Mouse (Mus musculus) cerebellum, postnatal 10 days (tissue): ENCODE results near the gene Rap2a.

Source experiments
- DNase-seq, 2 experiments: peaks; one replicate each; pipeline ENCODE4 v3.0.0; 2021; ENCODE audit warnings: mixed read lengths in 2 of 2

The Rap2a gene

GRCm38 (mm10) chr14:120477982-120478568 is at the start of gene Rap2a:
Rap2a (plus strand) TSS chr14:120478444.
- peak; percentile 97 to 98 for DNase-seq

- no peak for DNase-seq
Measured at GRCm38 (mm10) chr14:120428497-120428896, 49.7 kb upstream of the Rap2a start.

GRCm38 (mm10) chr14:120432773-120433172 is 45.5 kb upstream of the Rap2a start:
- peak; percentile 38 to 50 for DNase-seq

GRCm38 (mm10) chr14:120433931-120434398 is 44.3 kb upstream of the Rap2a start:
- DNase-seq, result peak; percentile 31 to 38

- no peak for DNase-seq
Measured at GRCm38 (mm10) chr14:120434831-120435230, 43.4 kb upstream of the Rap2a start.

GRCm38 (mm10) chr14:120440716-120441115 is 37.5 kb upstream of the Rap2a start:
- no peak for DNase-seq

- DNase-seq, result peak in 1 of 2 experiments; percentile 31
Measured at GRCm38 (mm10) chr14:120441256-120441655, 37.0 kb upstream of the Rap2a start.

- no peak for DNase-seq
Measured at GRCm38 (mm10) chr14:120441836-120442235, 36.4 kb upstream of the Rap2a start.

GRCm38 (mm10) chr14:120454221-120454620 is 24.0 kb upstream of the Rap2a start:
- no peak for DNase-seq

- no peak for DNase-seq
Measured at GRCm38 (mm10) chr14:120463938-120464727, 14.1 kb upstream of the Rap2a start.

GRCm38 (mm10) chr14:120466816-120467215 is 11.4 kb upstream of the Rap2a start:
- peak; percentile 50 to 56 for DNase-seq

- DNase-seq, result no peak
Measured at GRCm38 (mm10) chr14:120469126-120469790, 9.0 kb upstream of the Rap2a start.

GRCm38 (mm10) chr14:120476186-120476697 is 2.0 kb upstream of the Rap2a start:
- no peak for DNase-seq

GRCm38 (mm10) chr14:120477288-120477981 is 809 bp upstream of the Rap2a start:
- peak; percentile 100 for DNase-seq

- DNase-seq, result no peak
Measured at GRCm38 (mm10) chr14:120478641-120479341, 547 bp downstream of the Rap2a start.

- no peak for DNase-seq
Measured at GRCm38 (mm10) chr14:120480341-120480900, 2.2 kb downstream of the Rap2a start.

GRCm38 (mm10) chr14:120480927-120481326 is 2.7 kb downstream of the Rap2a start:
- no peak for DNase-seq

- DNase-seq, result no peak
Measured at GRCm38 (mm10) chr14:120484561-120484960, 6.3 kb downstream of the Rap2a start.

- DNase-seq, result no peak
Measured at GRCm38 (mm10) chr14:120496284-120496683, 18.0 kb downstream of the Rap2a start.

- no peak for DNase-seq
Measured at GRCm38 (mm10) chr14:120496827-120497226, 18.6 kb downstream of the Rap2a start.

GRCm38 (mm10) chr14:120499096-120499495 is 20.9 kb downstream of the Rap2a start:
- no peak for DNase-seq

- DNase-seq, result no peak
Measured at GRCm38 (mm10) chr14:120499601-120500000, 21.4 kb downstream of the Rap2a start.
